Mouse (Mus musculus) intestine, embryonic 14.5 days (tissue): ENCODE measurements at regions not wholly inside any gene's neighbourhood (a gene's known extent, or its start where the extent isn't known, plus 50 kb on each side); places are given as distances from the start of the nearest gene placed in this dataset.

Experiments
- ATAC-seq: fragments of 200-750 bp; cut with Nextera tagmentation; replicated peaks from 2 replicates; pipeline ENCODE4 v1.8.0; 2017; ENCODE audit warnings: low read depth, moderate number of reproducible peaks, moderate TSS enrichment, moderate library complexity; ENCODE audit not compliant: low FRiP score, low TSS enrichment
- DNase-seq: peaks from one replicate; pipeline ENCODE4 v3.0.0-alpha.2; 2018; ENCODE audit warnings: low spot score
- H3K27ac ChIP-seq: fragments of 300-500 bp; sonication (generic); 2 replicates; pipeline ENCODE4 v1.5.1; 2014; ENCODE audit warnings: low read depth, mild to moderate bottlenecking, control low read depth
- H3K27me3 ChIP-seq: fragments of 300-500 bp; sonication (generic); replicated peaks from 2 replicates; pipeline ENCODE4 v1.6.1; 2014; ENCODE audit warnings: low read length, control low read depth; ENCODE audit not compliant: control insufficient read depth, insufficient read depth
- H3K36me3 ChIP-seq: fragments of 300-500 bp; sonication (generic); 2 replicates; pipeline ENCODE4 v1.6.1; 2014; ENCODE audit warnings: low read length, control low read depth; ENCODE audit not compliant: control insufficient read depth, insufficient read depth
- H3K4me1 ChIP-seq: fragments of 300-500 bp; sonication (generic); replicated peaks from 2 replicates; pipeline ENCODE4 v1.6.1; 2014; ENCODE audit warnings: low read length, control low read depth, mixed read lengths; ENCODE audit not compliant: control insufficient read depth, insufficient read depth
- H3K4me2 ChIP-seq: fragments of 300-500 bp; sonication (generic); 2 replicates; pipeline ENCODE4 v1.6.1; 2014; ENCODE audit warnings: low read length
- H3K4me3 ChIP-seq: fragments of 300-500 bp; sonication (generic); 2 replicates; pipeline ENCODE4 v1.5.1; 2014; ENCODE audit warnings: low read depth, low read length, control low read depth, mixed read lengths
- H3K9ac ChIP-seq: fragments of 300-500 bp; sonication (generic); 2 replicates; pipeline ENCODE4 v1.6.1; 2014; ENCODE audit warnings: mild to moderate bottlenecking, low read length
- H3K9me3 ChIP-seq: fragments of 300-500 bp; sonication (generic); 2 replicates; pipeline ENCODE4 v1.6.1; 2016; ENCODE audit warnings: low read length, control low read depth; ENCODE audit not compliant: control insufficient read depth
- WGBS: fragments of 180-500 bp; shearing (Covaris S2); extraction: QIAGEN DNeasy Blood & Tissue Kit; methylation state at CpG from one replicate; pipeline ENCODE4 v1.1.7; 2014; 5-methylcytosine and 5-hydroxymethylcytosine counted together

DNA sequence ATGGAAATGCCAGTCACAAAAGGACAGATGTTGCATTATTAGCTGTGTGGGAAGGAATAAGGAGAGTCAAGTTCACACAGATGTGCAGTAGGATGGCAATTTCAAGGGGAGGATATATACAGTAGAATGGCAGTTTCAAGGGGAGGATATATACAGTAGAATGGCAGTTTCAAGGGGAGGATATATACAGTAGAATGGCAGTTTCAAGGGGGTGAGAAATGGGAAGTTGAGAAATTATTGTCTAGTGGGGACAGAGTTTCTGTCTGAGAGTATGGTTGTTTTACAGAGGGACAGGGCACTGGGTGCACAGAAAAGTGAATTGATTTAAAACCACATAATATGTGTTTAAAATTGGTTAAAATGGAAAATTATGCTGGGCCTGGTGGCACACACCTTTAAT, 54.8 kb upstream of the Scel start:
- H3K27me3 ChIP-seq: no peaks in the 10 kb centered on the region
- no peak overlapping the region for H3K9ac ChIP-seq
- no peak overlapping the region for H3K4me2 ChIP-seq
- H3K36me3 ChIP-seq: no peaks in the 10 kb centered on the region
- no peaks in the 10 kb centered on the region for H3K4me1 ChIP-seq
- H3K4me3 ChIP-seq: no peak overlapping the region
- H3K9me3 ChIP-seq: no peaks in the 10 kb centered on the region
- ATAC-seq (no peak), DNase-seq (no peak)
- H3K27ac ChIP-seq: no peak overlapping the region

DNA sequence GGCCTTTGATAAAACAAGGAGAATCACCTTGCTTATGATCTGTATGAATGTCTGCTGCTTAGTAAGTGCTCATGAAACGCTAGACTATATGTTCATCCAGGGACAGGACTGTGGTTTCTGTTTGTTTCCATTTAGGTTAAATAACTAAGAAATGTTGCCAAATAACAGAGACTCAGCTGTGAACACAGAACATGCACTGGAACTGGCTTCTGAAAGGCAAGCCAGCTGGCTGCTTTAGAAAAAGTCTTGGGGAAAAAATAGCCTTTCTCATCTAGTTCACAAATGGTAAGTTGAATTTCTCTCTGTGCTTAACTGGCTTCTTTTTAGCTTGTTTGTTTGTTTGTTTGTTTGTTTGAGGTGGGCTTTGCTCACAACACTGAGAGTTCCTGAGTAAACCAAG, 57.0 kb upstream of the Scel start:
- Histone ChIP-seq H3K4me3 (no peak overlapping the region), H3K4me1 (peaks cover 4% of the 10 kb centered on the region; the same call in 1 of the 2 replicates), H3K9ac (no peak overlapping the region), H3K9me3 (no peaks in the 10 kb centered on the region), H3K4me2 (no peak overlapping the region), H3K36me3 (no peaks in the 10 kb centered on the region), H3K27ac (no peak overlapping the region), H3K27me3 (no peaks in the 10 kb centered on the region)
- WGBS: 70% methylated on average over 1 of the region's 1 CpGs
- ATAC-seq: no peak
- no peak for DNase-seq

- 92% methylated on average over 6 of the region's 6 CpGs for WGBS
- H3K9me3 ChIP-seq: no peaks in the 10 kb centered on the region
- peaks cover 4% of the 10 kb centered on the region; the same call in 1 of the 2 replicates for H3K4me1 ChIP-seq
- DNase-seq: no peak
- H3K36me3 ChIP-seq: no peaks in the 10 kb centered on the region
- no peak for ATAC-seq
- no peak overlapping the region for H3K27ac ChIP-seq
- H3K27me3 ChIP-seq: no peaks in the 10 kb centered on the region
- H3K4me2 ChIP-seq: no peak overlapping the region
- no peak overlapping the region for H3K9ac ChIP-seq
- H3K4me3 ChIP-seq: no peak overlapping the region
These were observed 62.4 kb upstream of the Scel start for GRCm38 (mm10) chr14:103450756-103451155.

- WGBS: 63% methylated on average over 5 of the region's 5 CpGs
- DNase-seq: no peak
These were observed 63.7 kb upstream of the Scel start for GRCm38 (mm10) chr14:103449447-103449846.

DNA sequence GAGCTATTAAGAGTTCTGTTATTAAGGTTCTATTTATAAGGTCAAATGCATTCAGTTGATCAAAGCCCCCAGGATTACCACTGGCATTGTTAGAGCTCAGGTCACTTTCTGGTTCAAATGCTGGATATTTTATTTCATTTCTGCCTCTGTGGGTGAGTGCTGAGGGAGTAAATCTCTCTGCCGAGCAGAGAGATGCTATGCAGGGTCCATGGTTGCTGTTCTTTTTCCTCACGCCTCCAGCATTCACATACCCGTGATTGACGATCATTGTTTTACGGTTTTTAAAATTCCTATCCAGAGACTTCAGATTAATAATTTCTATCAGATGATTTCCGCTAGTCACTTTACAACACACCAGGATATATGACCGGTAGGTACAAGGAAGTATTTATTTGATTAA, 64.1 kb upstream of the Scel start:
- H3K9ac ChIP-seq: no peak overlapping the region
- DNase-seq (no peak), ATAC-seq (no peak)
- H3K9me3 ChIP-seq: no peaks in the 10 kb centered on the region
- no peak overlapping the region for H3K4me3 ChIP-seq
- H3K4me1 ChIP-seq: peaks cover 4% of the 10 kb centered on the region; the same call in 1 of the 2 replicates
- no peaks in the 10 kb centered on the region for H3K27me3 ChIP-seq
- no peak overlapping the region for H3K27ac ChIP-seq
- H3K36me3 ChIP-seq: no peaks in the 10 kb centered on the region
- WGBS: 53% methylated on average over 7 of the region's 7 CpGs
- no peak overlapping the region for H3K4me2 ChIP-seq

More at GRCm38 (mm10) chr14:103449447-103449846, 63.7 kb upstream of the Scel start:
- peaks cover 4% of the 10 kb centered on the region; the same call in 1 of the 2 replicates for H3K4me1 ChIP-seq
- no peak overlapping the region for H3K9ac ChIP-seq
- H3K27me3 ChIP-seq: no peaks in the 10 kb centered on the region
- H3K4me3 ChIP-seq: no peak overlapping the region
- no peaks in the 10 kb centered on the region for H3K9me3 ChIP-seq
- no peak for ATAC-seq
- H3K36me3 ChIP-seq: no peaks in the 10 kb centered on the region
- H3K4me2 ChIP-seq: no peak overlapping the region
- no peak overlapping the region for H3K27ac ChIP-seq

DNA sequence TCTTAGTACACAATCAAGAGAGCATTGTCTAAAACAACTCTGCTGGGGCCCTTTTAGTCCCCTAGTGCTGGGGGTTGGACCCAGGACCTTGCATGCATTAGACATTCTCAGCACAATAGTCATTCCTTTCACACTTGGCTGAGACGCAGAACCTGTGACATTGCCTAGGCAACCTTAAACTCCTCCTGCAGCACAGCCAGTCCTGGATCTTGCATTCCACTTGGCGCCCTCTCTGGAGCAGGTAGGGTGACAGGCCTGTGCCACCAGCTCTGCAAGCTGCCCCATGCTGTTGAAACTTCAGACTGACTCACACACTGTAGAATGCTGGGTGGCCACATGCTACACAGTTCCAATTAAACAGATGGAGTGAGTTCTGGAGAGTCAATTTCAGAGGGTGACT, 66.5 kb upstream of the Scel start:
- no peak overlapping the region for H3K4me2 ChIP-seq
- DNase-seq (no peak), ATAC-seq (no peak)
- no peak overlapping the region for H3K4me3 ChIP-seq
- peaks cover 4% of the 10 kb centered on the region; the same call in 1 of the 2 replicates for H3K4me1 ChIP-seq
- H3K9ac ChIP-seq: no peak overlapping the region
- no peaks in the 10 kb centered on the region for H3K27me3 ChIP-seq
- WGBS: 67% methylated on average over 2 of the region's 2 CpGs
- H3K9me3 ChIP-seq: no peaks in the 10 kb centered on the region
- no peak overlapping the region for H3K27ac ChIP-seq
- H3K36me3 ChIP-seq: no peaks in the 10 kb centered on the region

- Histone ChIP-seq H3K27me3 (no peaks in the 10 kb centered on the region), H3K4me3 (no peak overlapping the region), H3K27ac (no peak overlapping the region), H3K36me3 (no peaks in the 10 kb centered on the region), H3K4me1 (no peaks in the 10 kb centered on the region), H3K9ac (no peak overlapping the region), H3K4me2 (no peak overlapping the region), H3K9me3 (no peaks in the 10 kb centered on the region)
- 83% methylated on average over 15 of the region's 15 CpGs for WGBS
- no peak for DNase-seq
- ATAC-seq: no peak
These were observed 71.6 kb upstream of the Scel start for GRCm38 (mm10) chr14:103441454-103442065.

GRCm38 (mm10) chr14:103440243-103440642, 72.9 kb upstream of the Scel start:
- WGBS: 78% methylated on average over 8 of the region's 8 CpGs
- no peak for ATAC-seq
- Histone ChIP-seq H3K4me1 (no peaks in the 10 kb centered on the region), H3K4me3 (no peak overlapping the region), H3K27me3 (no peaks in the 10 kb centered on the region), H3K36me3 (no peaks in the 10 kb centered on the region), H3K9me3 (no peaks in the 10 kb centered on the region), H3K4me2 (no peak overlapping the region), H3K27ac (no peak overlapping the region), H3K9ac (no peak overlapping the region)
- DNase-seq: no peak

DNA sequence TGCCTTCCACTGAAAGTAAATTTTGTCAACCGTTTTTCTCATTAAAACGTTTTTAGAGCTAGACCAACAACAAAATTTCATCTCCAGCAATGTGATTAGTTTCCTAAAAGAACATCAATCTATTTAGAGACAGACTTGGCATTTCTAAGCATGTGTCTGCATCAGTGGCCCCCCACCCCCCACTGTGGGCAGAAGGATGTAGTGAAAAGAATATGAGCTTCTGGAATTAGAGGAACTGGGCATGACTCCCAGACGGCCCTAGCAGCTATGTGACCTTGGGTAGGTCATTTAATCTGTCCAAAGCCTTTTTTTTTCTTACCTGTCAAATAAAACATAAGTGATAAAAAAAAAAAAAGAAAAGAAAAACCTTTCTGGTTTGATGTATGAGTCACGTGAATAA, 78.9 kb upstream of the Scel start:
- H3K4me1 ChIP-seq: no peaks in the 10 kb centered on the region
- H3K27ac ChIP-seq: no peak overlapping the region
- no peak overlapping the region for H3K9ac ChIP-seq
- no peak for ATAC-seq
- no peak overlapping the region for H3K4me3 ChIP-seq
- DNase-seq: no peak
- H3K36me3 ChIP-seq: no peaks in the 10 kb centered on the region
- H3K9me3 ChIP-seq: no peaks in the 10 kb centered on the region
- no peak overlapping the region for H3K4me2 ChIP-seq
- no peaks in the 10 kb centered on the region for H3K27me3 ChIP-seq
- WGBS: 65% methylated on average over 4 of the region's 4 CpGs
